Mouse (Mus musculus) R1 (cell line): ENCODE data around the gene Camk2b.

Experiments used
- DNase-seq: peaks from one replicate; pipeline ENCODE4 v3.0.0-alpha.2; 2018; ENCODE audit warnings: low read depth, low spot score

Gene Camk2b

DNA sequence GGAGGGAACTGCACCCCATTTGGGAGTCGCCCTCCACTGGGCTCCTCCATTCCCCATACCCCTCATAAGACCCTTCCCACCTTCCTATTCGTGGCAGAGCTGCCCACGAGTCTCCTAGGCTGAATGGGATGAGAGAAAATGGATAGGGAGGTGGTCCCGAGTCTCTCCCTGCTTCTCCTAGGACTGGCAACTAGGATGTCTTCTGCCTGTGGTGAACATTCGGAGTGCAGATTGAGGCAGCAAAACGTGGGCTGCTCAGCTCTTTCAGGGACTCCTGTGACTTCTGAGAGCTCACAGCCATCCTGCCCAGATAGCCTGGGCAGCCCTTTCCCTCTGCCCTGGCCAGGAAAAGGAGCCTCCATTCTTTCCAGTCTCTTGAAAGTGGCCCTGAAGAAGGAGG, at the start of gene Camk2b:
Gene Camk2b, minus strand, starts transcription at position 187 of the 400 bp plus-strand sequence.
- no peak for DNase-seq

DNA sequence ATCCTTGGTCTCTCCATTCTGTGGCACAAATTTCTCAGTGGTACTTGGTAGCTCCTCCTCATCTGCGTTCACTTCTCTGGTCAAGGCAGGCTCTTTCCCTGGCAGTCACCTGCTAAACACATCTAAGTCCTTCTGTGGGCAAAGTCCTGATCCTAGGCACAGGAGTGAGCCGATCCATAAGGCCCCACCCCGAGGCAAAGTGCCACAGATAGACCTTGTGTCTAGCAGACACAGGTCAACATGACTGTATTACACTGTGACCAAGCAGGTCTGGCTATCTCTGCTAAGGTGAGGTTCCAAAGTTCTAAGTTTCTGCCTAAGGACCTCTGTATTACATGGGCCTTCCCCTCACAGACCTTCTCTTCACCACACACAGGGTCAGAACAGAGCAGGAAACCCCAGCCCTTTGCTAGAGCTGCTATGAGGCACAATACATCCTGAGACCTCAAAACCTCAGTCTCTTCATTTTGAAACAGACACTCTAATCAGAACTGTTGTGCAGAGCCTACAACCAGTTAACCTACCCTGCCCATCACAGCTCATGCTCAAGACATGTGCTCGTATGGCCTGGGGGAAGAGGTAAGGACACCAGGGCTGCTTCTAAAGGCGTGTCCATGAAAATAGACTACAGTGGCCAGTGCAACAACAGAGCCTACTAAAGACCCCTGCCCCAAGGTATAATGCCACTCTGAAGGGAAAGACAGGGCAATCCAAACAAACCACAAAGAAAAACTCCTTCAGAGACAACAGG, 45.7 kb upstream of the Camk2b start:
- DNase-seq, result no peak

DNA sequence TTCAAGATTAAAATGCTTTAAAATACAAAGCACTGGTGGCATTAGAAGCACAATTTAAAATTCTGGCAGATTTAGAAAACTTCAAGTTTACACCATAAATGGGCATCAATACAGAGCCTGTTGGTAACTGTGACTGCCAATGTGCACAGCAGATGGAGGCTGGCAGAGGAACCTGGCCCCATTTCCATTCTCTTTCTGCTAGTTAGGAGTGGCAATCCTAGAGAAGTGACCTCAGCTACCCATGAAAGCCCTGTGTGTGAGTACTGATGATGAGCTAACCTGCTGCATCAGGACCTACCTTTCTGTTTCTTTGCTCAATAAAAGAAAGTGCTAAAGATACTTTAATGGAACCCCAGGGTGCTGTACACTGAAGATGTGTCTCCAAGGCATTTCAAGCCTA, 43.8 kb upstream of the Camk2b start:
- no peak for DNase-seq

DNA sequence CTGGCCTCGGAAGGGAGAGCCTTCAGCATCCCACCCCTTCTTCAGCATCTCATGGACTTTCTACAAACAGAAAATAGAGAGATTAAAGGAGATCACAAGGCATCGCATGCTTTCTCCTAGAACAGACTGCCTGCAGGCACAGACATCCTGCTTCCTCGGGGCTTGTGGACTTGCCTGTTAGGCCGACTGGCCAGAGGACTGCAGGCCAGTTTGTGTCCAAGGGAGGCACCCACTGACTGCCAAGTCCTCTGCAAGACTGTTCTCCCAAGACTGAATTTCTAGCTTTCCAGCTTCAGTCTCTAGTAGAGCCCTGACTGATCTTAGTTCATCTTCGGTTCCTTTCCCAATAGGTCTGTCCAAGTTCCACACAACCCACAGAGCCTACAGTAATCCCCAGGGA, 42.1 kb upstream of the Camk2b start:
- DNase-seq, result no peak

DNA sequence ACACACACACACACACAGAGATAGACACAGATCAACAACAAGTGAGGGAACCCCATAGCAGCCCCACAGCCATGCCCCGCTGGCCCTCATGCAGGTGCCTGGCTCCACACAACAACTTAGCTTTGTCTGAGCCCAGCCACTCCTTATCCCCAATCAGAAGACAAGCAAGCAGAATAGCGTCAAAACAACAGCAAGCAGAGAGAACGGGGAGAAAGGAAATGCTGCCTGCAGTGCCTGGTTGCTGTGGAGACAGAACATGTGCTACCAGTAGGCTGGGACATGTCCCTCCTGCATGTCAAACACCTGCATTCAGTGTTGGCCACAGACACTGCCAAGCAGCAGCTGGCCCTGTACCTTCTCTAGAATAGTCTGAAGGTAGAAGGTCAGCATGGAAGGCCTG, 41.6 kb upstream of the Camk2b start:
- DNase-seq, result peak; percentile 32

DNA sequence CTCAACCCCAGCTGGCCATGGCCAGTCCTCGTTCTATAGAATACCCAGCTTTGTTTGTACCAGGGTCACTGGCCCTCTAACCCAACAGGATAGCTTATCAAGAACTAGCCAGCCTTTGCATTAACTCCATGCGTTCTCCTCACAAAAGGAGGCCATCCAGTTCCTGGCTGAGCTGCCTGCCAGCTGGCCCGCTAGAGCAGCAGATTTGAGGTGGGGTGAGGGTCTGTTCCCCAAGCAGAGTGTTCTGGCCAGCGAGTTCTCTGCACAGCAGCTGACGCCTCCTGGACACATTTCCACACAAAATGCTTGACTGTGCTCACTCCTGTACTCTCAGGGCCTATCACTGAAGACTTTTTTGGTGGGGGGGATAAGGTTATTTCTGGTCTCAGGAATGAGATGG, 38.6 kb upstream of the Camk2b start:
- no peak for DNase-seq

DNA sequence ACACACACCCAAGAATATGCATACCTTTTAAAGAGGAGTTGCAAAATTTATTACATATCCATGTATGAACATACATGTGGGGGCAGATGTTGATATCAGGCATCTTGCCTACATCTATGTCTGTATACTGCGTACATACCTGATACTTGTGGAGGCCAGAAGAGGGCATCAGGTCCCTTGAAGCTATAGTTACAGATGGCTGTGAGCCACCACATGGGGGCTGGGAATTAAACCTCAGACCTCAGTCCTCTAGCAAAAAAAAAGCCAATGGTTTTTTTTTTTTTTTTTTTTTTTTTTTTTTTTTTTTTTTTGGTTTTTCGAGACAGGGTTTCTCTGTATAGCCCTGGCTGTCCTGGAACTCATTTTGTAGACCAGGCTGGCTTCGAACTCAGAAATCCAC, 30.5 kb upstream of the Camk2b start:
- peak; percentile 59 for DNase-seq

DNA sequence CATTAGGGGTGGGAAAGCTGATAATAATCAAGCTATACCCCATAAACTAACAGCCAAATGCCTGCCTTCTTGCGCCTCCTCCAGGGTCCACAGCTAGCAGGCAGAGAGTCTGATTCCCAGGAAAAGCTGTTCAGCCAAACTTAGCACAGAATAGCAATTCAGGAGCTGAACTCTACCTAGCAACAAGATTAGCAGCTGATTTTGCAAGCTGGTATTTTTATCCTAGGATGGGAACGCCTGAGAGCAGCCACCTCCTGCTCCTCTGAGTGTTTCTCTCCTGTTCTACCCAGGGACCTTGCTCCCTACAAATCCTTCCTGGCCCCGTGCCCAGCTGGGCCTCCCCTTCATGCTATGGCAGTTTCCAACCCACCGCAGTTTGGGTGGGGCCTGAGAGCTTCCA, 20.8 kb upstream of the Camk2b start:
- DNase-seq, result no peak

DNA sequence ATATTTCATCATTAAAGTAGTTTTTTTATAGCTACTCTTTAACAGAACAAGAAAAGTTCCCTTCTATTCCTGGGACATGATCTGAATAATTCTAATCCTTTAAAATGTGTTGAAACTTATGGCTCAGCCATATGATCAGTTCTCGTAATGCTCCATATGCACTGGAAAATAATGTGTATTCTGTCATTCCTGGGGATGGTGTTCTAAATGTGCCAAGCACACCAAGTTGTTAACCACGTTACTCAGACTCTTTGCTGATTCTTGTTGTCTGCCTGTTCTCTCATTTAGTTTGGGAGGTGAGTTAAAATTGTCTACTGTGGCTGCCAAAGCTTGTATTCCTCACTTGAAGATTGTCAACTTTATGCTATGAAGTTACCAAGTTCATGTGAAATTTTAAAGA, 12.6 kb upstream of the Camk2b start:
- DNase-seq, result no peak

DNA sequence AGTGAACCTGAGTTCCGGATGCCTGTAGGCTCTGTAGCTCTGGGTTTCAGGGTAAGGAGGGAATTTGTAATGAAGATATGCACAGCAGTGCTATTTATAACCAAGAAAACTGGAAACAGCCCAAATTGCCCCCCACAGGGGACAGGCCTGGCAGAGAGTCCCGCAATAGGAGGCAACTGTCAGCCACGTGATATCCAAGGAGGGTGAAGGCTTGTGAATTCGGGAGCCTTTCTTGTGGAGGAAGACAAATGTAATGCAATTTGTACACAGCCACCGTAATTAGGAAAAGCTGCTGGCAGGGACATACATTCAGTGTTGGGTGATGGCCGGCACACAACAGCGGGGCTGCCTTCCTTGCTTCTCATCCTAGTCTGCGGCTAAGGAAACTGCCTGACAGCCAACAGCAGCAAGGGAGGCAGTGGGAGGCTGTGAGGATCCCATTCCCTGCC, 9.5 kb upstream of the Camk2b start:
- DNase-seq, result no peak

DNA sequence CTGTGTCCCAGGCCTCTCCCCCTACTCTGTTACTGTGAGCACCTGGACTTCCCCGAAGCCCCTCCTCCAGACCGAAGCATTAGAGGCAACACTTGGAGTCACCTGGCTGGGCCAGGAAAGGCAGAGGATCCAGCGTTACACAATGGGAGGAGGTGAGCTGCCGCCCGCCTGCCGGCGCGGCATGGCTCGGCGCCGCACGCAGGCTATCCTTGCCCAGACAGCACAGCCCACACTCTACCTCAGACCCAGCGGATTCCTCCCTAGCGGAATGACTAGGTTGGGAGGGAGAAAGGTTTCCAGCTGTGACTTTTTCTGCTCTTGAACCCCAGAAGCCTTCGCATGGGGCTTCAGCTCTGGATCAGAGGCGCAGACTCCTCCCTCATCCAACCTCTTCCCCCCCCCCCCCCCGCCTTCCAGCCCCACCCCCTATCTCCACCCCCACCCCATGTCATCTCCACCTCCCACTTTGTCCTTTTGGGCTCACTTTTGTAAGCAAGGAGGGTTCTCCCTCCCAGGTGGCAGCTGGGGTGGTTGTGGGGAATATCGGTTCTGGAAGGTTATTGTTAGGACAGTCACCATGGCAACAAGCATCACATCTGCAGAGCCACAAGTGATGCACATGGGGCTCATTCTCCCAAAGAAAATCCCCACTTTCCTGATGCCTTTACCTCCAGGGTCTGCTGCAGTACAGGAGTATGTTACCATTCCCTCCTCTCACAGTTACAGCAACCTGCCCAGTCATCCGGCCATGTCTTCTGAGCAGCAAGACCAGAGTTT, 2.2 kb upstream of the Camk2b start:
- peak; percentile 82 for DNase-seq

DNA sequence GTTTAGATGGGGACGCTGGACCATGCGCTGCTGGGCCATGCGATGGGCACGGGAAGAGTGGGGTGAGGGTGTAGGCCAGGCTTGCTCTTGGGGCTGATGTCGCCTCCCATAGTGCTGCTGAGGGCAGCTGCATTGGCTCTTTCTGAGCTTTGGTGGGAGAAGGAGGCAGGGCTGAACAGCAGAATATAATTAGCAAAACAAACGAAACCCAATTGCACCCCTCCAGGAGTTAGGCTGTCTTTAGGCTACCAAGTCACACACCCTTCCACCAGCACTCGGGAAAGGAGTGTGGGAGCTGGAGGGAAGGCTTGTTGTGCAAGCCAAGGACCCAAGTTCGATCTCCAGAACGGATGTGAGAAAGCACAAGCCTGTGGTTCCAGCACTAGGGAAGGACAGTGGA, 998 bp upstream of the Camk2b start:
- peak; percentile 80 for DNase-seq

DNA sequence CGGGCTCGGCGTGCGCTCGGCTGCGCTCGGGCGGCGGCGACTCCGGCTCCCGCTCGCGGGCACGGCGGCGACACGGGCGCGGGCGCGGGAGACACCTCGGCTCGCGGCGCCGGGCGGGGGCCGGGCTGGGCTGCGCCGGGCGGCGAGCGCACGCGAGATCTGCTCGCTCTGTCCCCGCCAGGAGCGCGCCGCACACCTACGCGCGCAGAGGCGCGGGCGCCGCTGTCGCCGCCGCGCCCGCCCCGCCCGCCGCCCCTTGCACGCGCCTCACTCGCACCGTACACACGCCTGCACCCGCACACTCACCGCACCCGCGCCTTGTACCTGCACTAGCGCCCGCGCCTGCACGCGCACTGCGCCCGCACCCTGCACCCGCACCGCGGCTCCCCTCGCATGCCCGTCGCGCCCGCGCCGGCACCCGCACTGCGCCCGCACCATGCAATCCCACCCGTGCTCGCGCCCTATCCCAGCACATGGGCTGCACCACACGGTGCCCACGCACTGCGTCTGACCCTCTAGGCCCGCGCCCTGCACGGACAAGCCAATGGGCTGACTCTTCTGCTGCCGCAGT, 526 bp downstream of the Camk2b start:
- DNase-seq, result peak; percentile 58

DNA sequence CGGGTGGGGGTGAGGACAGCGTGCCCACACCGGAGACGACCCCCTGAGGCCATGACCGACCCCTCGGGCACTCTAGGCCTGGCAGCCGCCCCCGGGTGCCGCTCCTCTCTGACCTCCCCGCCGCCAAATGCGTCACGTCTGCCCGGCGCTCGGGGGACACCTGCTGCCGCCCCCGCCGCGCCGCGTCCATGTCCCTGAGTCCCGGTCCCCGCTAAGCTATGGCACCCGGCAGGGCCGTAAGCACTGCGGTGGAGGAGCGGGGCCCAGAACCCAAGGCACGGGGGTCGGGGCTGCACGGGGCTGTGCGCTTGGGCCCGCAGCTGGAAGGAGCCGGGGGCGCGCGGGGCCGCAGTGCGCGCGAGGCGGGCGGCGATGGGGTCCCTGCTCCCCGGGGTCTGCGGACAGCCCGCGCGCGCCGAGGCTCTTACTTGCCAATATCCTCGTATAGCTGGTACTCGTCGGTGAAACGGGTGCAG, 1.1 kb downstream of the Camk2b start:
- DNase-seq, result peak; percentile 48

DNA sequence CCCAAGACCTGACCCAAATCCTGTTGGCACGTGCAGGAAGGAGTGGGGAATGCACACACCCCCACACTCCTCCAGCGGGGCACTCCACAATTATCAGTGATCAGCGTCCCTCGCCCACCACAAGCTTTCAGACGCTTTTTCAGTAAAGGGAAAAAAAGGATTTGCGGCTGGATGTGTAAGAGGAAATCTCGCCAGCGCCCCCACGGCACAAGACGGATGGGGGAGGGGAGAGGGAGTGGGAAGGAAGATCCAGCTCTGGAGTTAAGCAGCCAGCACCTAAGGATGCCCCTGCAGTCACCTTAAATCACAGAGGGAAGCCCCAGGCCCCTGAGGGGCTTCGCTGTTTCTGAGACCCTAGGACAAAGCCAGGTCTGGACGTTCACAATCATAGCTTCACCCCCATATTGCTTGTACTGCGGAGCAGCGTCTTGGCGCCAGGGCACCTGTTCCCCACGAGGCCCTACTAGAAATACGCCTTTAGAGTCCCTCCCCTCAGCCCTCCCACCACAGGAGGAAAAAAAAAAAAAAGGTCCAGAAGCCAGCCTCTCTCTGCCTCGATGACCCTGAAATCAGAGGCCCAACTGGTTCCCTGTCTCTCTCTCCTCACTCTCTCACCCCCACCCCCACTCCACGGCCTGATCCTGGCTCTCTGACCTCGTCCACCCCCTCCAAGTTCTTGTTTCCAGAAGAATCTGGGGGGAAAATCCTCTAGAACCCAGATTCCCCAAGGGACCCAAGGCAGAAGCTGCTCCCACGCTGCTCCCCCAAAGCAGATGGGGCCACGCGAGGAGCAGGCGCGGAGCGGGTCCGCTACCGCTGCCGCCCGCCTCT, 1.7 kb downstream of the Camk2b start:
- peak; percentile 66 for DNase-seq

DNA sequence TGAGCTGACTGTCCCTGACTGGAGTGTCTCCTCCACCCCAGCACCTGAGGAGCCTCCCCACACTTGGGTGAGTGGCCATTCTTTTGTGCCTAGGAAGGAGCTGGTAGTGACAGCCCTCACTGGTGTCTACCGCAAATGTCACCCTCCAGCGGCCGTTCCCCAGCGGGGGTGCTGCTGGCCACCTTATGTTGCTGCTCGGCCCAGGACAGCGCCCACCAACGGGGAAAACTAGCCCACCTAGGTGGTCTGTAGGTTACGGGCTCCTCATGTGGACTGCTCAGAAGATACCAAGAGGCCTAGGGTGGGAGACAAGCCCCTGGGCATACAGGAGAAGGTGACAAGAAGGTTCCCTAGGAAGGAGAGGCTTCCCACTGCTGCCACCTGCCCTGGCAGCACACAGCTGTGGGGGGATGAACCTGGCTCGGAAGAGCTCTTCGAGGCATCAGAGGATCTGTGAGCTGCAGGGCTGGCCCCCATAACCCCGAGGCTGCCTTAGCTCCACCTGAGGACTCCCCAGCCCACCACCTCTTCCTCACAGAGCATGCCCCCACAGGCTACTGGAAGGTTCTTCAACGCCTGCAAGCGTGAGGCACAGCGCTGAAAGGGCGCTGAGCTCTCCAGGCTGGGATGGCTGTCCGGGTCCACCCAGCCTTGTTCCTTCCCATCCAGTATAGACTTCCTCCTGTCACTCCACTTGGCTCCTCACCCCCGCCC, 2.5 kb downstream of the Camk2b start:
- no peak for DNase-seq

DNA sequence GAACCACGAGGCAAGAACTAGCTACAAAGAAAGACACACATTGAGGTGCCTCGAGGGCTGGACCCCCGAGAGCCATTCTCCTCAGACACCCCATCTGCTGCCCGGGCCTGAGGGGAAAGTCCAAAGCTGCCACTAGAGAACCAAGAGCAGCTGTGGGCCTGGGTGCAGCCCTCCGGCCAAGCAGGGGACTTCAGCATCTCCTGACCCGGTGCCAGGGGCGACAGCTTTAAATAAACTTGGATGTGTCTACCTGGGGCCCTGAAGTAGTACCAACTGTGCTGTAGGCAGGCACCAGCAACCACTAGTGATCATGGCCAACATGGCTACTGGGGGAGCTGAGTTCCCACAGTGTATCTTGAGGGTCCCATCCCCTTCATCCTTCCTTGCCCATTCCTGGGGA, 3.1 kb downstream of the Camk2b start:
- no peak for DNase-seq

DNA sequence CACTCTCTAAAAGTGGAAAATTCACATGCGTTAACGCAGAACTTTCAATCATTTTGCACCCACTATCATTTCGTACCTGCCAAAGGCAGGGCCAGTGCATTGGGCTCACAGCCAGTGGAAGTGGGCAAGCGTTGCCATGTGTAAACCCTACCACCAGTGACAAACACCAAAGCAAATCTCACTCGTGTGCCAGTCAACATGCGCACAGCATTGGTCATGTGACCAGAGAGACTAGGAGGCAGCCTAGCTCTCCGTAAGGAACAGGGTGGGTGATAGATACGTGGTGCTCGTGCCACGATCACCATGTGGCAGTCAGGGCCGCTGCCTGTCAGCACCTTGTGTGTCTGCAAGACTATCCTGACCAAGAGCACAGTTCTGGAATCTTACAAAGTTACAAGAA, 3.8 kb downstream of the Camk2b start:
- DNase-seq, result no peak

DNA sequence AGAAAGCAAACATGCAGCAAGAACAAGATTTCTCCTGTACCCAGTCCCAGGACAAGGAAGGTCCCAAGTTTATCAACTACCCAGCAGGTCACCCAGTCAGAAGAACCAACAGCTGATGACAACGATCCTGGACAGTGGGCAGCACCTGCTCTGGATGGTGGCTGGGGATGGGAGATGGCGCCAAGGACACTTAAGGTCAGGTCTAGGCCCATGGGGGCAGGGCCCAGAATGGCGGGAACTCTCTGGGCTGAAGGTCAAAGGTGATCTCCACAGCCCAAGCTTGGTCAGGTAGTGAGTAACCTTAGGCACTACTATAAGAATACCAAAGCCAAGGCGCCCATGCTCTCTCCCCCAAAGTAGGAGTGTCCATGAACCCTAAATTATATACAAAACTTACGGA, 4.3 kb downstream of the Camk2b start:
- peak; percentile 33 for DNase-seq

DNA sequence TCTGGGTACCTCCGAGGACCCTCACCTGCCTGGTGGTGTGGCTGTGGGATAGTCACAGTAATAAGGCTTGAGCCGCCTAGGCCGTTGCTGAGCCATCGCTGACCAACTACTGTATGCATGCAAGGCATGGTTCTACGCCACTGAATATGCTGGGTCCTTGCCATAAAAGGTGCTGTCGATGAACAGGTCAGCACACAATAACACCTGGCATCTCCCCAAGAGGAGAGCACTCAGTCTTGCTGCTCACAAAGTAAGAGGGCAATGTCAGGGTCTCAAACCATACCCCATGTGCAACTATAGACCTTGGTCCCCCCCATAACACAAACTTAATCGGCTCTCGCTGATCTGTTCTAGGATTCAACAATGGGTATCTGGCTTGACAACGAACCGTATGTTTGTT, 7.0 kb downstream of the Camk2b start:
- DNase-seq, result no peak

DNA sequence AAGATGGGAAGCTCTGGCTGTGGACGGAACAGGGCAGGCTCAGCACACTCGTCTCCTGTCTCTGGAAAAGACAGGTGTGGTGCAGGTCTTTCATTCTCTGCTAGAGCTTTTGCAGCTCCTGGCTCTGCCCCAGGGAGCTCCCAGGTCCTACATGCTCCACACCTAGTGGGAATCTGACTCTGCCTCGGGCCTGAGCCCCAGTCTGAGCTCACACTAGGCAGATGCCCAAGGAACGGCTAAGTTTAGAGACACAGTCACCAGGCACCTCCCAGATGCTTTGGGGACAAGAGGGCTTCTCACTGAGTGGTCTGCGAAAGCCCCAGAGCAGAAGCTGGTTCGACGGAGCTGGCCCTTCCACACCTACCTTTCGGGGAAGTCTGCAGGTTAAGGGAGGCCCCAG, 12.8 kb downstream of the Camk2b start:
- no peak for DNase-seq
